Mouse (Mus musculus) olfactory bulb, adult 2 months (tissue): ENCODE measurements around the gene Phactr4. TPM values are rescaled to one million over a fixed set of nuclear protein-coding genes. Genes with fewer than 3 reads are reported as not detected.

Experiments
- H3K27ac ChIP-seq: fragments of 200-500 bp; 2 replicates; pipeline ENCODE4 v1.5.1; 2012; ENCODE audit warnings: low read depth, low read length; ENCODE audit not compliant: insufficient read depth
- H3K4me1 ChIP-seq: fragments of 200-500 bp; 2 replicates; pipeline ENCODE4 v1.6.1; 2012; ENCODE audit warnings: low read length; ENCODE audit not compliant: control insufficient read depth, insufficient read depth
- H3K4me3 ChIP-seq: fragments of 200-500 bp; 2 replicates; pipeline ENCODE4 v1.5.1; 2012; ENCODE audit warnings: mild to moderate bottlenecking, low read depth, low read length, moderate library complexity; ENCODE audit not compliant: insufficient read depth
- CTCF ChIP-seq: fragments of 200-500 bp; IDR thresholded peaks from 2 replicates; pipeline ENCODE4 v1.5.1; 2012; ENCODE audit warnings: low read depth, mild to moderate bottlenecking, low read length, moderate library complexity; ENCODE audit not compliant: insufficient read depth
- POLR2A ChIP-seq: fragments of 200-500 bp; IDR thresholded peaks from 2 replicates; pipeline ENCODE4 v1.6.1; 2012; ENCODE audit warnings: mild to moderate bottlenecking, low read depth, low read length, moderate library complexity; ENCODE audit not compliant: insufficient read depth
- WGBS: fragments of 180-500 bp; shearing (Covaris S2); methylation state at CpG from one replicate; pipeline ENCODE4 v1.1.7; 2018; 5-methylcytosine and 5-hydroxymethylcytosine counted together
- polyA plus RNA-seq: library from polyadenylated mRNA; stranded (reverse); fragments of >200 nt; gene quantifications from 2 replicates; pipeline ENCODE4 v1.2.4, GENCODE M21; 2012; ENCODE audit warnings: low replicate concordance; ENCODE audit not compliant: missing spikeins, insufficient read depth, insufficient read length

Phactr4 gene
- polyA plus RNA-seq, 1 experiment, result not detected

DNA sequence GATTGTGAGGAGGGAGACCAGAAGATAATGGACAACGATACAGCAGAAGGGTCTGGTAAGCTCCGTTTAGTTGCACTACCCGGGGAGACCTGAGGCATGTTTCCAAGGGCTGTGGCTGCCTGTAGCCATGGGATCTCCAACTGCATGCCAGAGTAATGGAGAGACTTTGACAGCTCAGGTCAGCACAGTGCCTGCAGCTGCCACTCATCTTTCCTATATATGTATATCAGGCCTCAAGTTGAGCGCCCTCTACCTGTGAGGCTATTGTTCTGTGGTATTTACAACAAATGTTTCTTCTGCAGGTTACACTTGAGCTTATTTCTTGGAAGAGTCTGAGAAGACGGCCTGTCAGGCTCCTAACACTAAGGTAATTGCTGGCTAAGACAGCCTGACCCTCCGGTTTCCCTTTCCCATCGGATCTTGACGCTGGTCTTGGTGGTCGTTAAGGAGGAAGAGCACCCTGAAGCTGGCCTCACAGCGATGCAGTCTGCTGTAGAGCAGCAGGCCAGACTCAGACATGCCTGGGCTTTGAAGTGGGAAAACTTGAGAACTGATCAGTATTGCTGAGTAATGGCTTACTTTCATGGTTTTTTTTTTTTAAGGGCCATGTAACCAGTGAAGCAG lies 112.3 kb downstream of the Phactr4 start:
- Histone ChIP-seq H3K4me1 (peaks cover 5% of the 10 kb centered on the region; the same call in 1 of the 2 replicates), H3K4me3 (peak overlapping the region; percentile 31), H3K27ac (no peak overlapping the region)
- 26% methylated on average over 10 of the region's 10 CpGs for WGBS
- TF ChIP-seq CTCF, result peak; percentile 23; the same call in 1 of the 2 replicates
- no peak for TF ChIP-seq POLR2A

DNA sequence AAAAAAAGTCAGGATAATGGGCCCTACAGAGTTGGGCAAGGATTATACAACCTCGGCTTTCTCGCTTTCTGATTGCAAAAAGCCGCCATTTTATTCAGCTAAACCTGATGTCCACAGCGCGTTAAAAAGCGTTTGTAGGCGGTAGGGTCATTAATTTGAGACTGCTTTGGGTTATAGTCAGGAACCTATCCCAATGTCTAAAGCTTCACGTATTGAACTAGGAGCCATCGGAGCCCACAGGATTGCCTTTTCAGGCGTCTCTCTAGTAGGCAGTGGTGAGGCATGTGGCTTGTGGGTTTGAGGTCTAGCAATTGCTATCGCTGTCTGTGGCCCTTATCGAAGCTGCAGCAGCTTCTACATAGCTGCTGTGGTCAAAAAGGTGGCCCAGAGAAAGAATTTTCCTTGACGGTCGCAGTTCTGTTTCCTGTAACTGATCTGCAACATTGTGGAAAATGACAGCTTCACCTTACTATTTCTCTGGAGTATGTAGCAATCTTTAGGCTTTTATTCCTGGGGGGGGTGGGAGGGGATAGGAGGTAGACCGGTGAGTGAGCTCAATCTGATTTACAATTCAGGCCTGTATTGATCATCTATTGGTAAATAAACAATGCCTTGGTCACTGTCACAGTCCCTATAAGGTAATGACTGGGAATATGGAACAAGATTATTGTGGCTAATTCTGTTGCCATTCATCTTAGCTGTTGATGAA lies 113.0 kb downstream of the Phactr4 start:
- WGBS, result under 1% methylated on average over 15 of the region's 15 CpGs

DNA sequence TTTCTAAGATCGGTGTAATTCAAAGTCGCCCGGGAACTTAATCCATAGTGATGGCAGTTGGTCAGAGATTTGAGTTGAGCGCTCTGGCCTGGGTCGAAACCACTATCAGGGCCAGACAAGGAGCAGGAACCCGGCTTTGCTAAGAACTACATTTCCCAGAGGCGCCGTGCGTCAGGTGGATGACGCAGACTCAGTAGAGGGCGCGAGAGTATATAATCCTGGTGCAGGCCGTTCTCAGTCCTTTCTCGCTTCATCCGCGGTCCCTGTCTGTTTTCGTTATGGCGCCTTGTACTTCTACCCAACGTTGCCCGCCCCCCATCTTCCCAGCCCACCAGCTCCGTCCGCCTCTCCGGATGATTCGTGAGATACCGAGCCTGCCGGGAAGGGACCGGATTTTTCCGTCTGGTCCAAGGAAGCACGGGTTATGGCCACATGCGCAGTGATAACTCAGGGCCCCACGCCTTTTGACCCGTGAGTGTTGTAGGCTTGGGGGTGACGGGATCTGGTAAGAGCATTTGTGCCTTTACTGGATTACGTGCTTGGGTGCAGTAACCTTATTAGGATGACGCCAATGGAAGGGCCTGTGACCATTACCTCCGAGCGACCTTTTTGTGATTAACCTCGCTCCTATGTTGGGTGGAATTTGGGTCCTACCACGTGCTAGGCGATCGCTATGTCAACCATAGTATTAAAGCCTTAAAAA lies 113.7 kb downstream of the Phactr4 start:
- Histone ChIP-seq H3K4me1 (peaks cover 5% of the 10 kb centered on the region; the same call in 1 of the 2 replicates), H3K4me3 (peak overlapping the region; percentile 58), H3K27ac (peak overlapping the region; percentile 59)
- TF ChIP-seq CTCF, result no peak
- TF ChIP-seq POLR2A, result peak; percentile 98
- WGBS, result under 1% methylated on average over 41 of the region's 41 CpGs

More for the DNA sequence above, 113.0 kb downstream of the Phactr4 start:
- Histone ChIP-seq H3K4me1 (peaks cover 5% of the 10 kb centered on the region; the same call in 1 of the 2 replicates), H3K27ac (peak overlapping the region; percentile 59), H3K4me3 (peak overlapping the region; percentile 58)
- TF ChIP-seq CTCF (no peak), POLR2A (no peak)

DNA sequence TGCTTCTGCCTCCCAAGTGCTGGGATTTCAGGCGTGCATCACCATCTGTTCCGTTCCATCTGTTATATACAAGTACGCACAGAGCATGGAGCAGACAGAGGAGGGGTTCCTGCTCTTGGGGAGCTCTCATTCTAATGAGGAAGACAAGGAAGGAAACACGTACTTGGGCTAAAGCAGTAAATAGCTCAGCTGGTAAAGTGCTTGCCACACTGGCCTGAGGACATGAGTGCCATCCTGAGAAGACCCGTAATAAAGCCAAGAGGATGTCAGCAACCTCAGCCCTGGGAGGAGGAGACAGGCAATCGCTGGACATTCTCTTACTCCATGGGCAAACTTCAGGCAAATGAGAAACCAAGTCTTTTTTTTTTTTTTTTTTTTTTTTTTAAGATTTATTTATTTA lies 116.3 kb downstream of the Phactr4 start:
- no peak overlapping the region for H3K27ac ChIP-seq
- H3K4me1 ChIP-seq, result peaks cover 15% of the 10 kb centered on the region
- no peak overlapping the region for H3K4me3 ChIP-seq
- WGBS, result 77% methylated on average over 6 of the region's 6 CpGs
- no peak for TF ChIP-seq POLR2A
- no peak for TF ChIP-seq CTCF

Other genes with a start within 250 kb of the Phactr4 start
- gene Ythdf2, start 210.2 kb downstream of the Phactr4 start, polyA plus RNA-seq, result not detected in 2 replicates
- gene Gmeb1, start 160.9 kb downstream of the Phactr4 start, polyA plus RNA-seq, result not detected in 2 replicates
- not detected in 2 replicates for gene Taf12, start 148.1 kb downstream of the Phactr4 start, polyA plus RNA-seq
- not detected in 2 replicates for gene Rab42, start 119.1 kb downstream of the Phactr4 start, polyA plus RNA-seq
- gene Trnau1ap, start 93.0 kb downstream of the Phactr4 start, polyA plus RNA-seq, result not detected in 2 replicates
- gene Rcc1, start 68.9 kb downstream of the Phactr4 start, polyA plus RNA-seq, result not detected in 2 replicates
- gene Med18, start 41.4 kb upstream of the Phactr4 start, polyA plus RNA-seq, result not detected in 2 replicates
- not detected in 2 replicates for gene Sesn2, start 88.0 kb upstream of the Phactr4 start, polyA plus RNA-seq
- gene Atpif1, start 111.2 kb upstream of the Phactr4 start, polyA plus RNA-seq, result not detected in 2 replicates
- 577 TPM in 1 of 2 replicates, not detected in the other for gene Dnajc8, start 113.1 kb upstream of the Phactr4 start, polyA plus RNA-seq
- gene Ptafr, start 141.6 kb upstream of the Phactr4 start, polyA plus RNA-seq, result not detected in 2 replicates
- not detected in 2 replicates for gene Eya3, start 216.5 kb upstream of the Phactr4 start, polyA plus RNA-seq